Mouse (Mus musculus): ENCODE measurements around the gene N4bp3.

- TF ChIP-seq CTCF (IDR thresholded peaks at IDR 0.05; ENCODE audit: control insufficient read depth, insufficient read depth, insufficient read length) (no peak), USF1 (IDR thresholded peaks at IDR 0.05; ENCODE audit: low read depth) (no peak), MYOG (IDR thresholded peaks at IDR 0.05; ENCODE audit: control insufficient read depth, extremely low read depth, insufficient read length) (no peak), MAX (IDR thresholded peaks at IDR 0.05) (no peak), MYOD1 (IDR thresholded peaks at IDR 0.05; ENCODE audit: control insufficient read depth, insufficient read length, low read depth) (no peak), CEBPB (IDR thresholded peaks at IDR 0.05; ENCODE audit: low read depth) (no peak)
These were observed 56.8 kb downstream of the N4bp3 start for GRCm38 (mm10) chr11:51593849-51594248.

Data from C2C12 (cell line).